Mouse (Mus musculus) skeletal muscle tissue, postnatal 0 days (tissue): ENCODE data around the gene Olfr299. TPM values are rescaled to one million over a fixed set of nuclear protein-coding genes. Genes with fewer than 3 reads are reported as not detected.

Source experiments
- polyA plus RNA-seq: library from polyadenylated mRNA; unstranded; fragments of >200 nt; fragmentation: Nextera tagmentation; extraction: Ambion mirVana; gene quantifications from 2 replicates; pipeline ENCODE4 v1.2.1, GENCODE M21; 2015

Gene Olfr299
- not detected in 2 replicates for polyA plus RNA-seq

GRCm38 (mm10) chr7:86459621-86460020 lies at the start of gene Olfr299:
TSS of gene Olfr299 (plus strand) at chr7:86459921.

GRCm38 (mm10) chr7:86492384-86492783 lies 32.7 kb downstream of the Olfr299 start, which contains the start of gene Olfr298:
TSS of gene Olfr298 (minus strand) at chr7:86492484.

Other genes starting within 250 kb of the Olfr299 start
- not detected in 2 replicates for gene Vmn2r76, start 213.6 kb upstream of the Olfr299 start, polyA plus RNA-seq
- not detected in 2 replicates for gene Olfr310, start 182.7 kb upstream of the Olfr299 start, polyA plus RNA-seq
- not detected in 2 replicates for gene Olfr309, start 146.2 kb upstream of the Olfr299 start, polyA plus RNA-seq
- not detected in 2 replicates for gene Olfr308, start 134.3 kb upstream of the Olfr299 start, polyA plus RNA-seq
- gene Olfr307, start 122.3 kb upstream of the Olfr299 start, polyA plus RNA-seq = not detected in 2 replicates
- gene Olfr305, start 93.0 kb upstream of the Olfr299 start, polyA plus RNA-seq = not detected in 2 replicates
- not detected in 2 replicates for gene Olfr304, start 73.3 kb upstream of the Olfr299 start, polyA plus RNA-seq
- gene Olfr303, start 62.1 kb upstream of the Olfr299 start, polyA plus RNA-seq = not detected in 2 replicates
- gene Olfr301, start 56.1 kb upstream of the Olfr299 start, polyA plus RNA-seq = not detected in 2 replicates
- gene Olfr298, start 32.6 kb downstream of the Olfr299 start, polyA plus RNA-seq = not detected in 2 replicates
- not detected in 2 replicates for gene Olfr297, start 60.0 kb downstream of the Olfr299 start, polyA plus RNA-seq
- gene Olfr295, start 123.9 kb downstream of the Olfr299 start, polyA plus RNA-seq = not detected in 2 replicates
- gene Olfr294, start 156.7 kb downstream of the Olfr299 start, polyA plus RNA-seq = not detected in 2 replicates
- not detected in 2 replicates for gene Olfr293, start 189.1 kb downstream of the Olfr299 start, polyA plus RNA-seq
- not detected in 2 replicates for gene Olfr292, start 228.4 kb downstream of the Olfr299 start, polyA plus RNA-seq